Mouse (Mus musculus): ENCODE results near the gene Timm17a. TPM values are rescaled to one million over a fixed set of nuclear protein-coding genes. Genes with fewer than 3 reads are reported as not detected.

Timm17a gene
- polyA plus RNA-seq, 1 experiment from 2014 or later, result 387 TPM

GRCm38 (mm10) chr1:135280646-135281045 is 32.9 kb downstream of the Timm17a start:
- Histone ChIP-seq H3K27me3 (no peaks in the 10 kb centered on the region), H3K9ac (no peak overlapping the region), H3K27ac (peak overlapping the region; percentile 17; the same call in 1 of the 2 replicates), H3K4me3 (no peak overlapping the region), H3K36me3 (peaks cover 24% of the 10 kb centered on the region), H3K4me2 (no peak overlapping the region), H3K4me1 (replicated peaks) (peaks cover 31% of the 10 kb centered on the region), H3K9me3 (replicated peaks) (no peaks in the 10 kb centered on the region)
- WGBS, result 41% methylated on average over 9 of the region's 9 CpGs
- peak; percentile 59 for ATAC-seq (replicated peaks; ENCODE audit: insufficient number of reproducible peaks, insufficient read depth, low FRiP score, low read depth)

- H3K27me3 ChIP-seq, result no peaks in the 10 kb centered on the region
- no peak for ATAC-seq (replicated peaks; ENCODE audit: insufficient number of reproducible peaks, insufficient read depth, low FRiP score, low read depth)
- no peak overlapping the region for H3K4me2 ChIP-seq
- H3K36me3 ChIP-seq, result peaks cover 32% of the 10 kb centered on the region
- H3K4me1 ChIP-seq (replicated peaks), result no peaks in the 10 kb centered on the region
- H3K4me3 ChIP-seq, result no peak overlapping the region
- H3K9ac ChIP-seq, result no peak overlapping the region
- no peaks in the 10 kb centered on the region for H3K9me3 ChIP-seq (replicated peaks)
- WGBS, result 81% methylated on average over 9 of the region's 9 CpGs
- H3K27ac ChIP-seq, result no peak overlapping the region
These were observed 42.2 kb downstream of the Timm17a start for GRCm38 (mm10) chr1:135271371-135271770.

- no peak for ATAC-seq (replicated peaks; ENCODE audit: insufficient number of reproducible peaks, insufficient read depth, low FRiP score, low read depth)
- Histone ChIP-seq H3K9me3 (replicated peaks) (no peaks in the 10 kb centered on the region), H3K9ac (no peak overlapping the region), H3K4me1 (replicated peaks) (no peaks in the 10 kb centered on the region), H3K27me3 (no peaks in the 10 kb centered on the region), H3K36me3 (peaks cover 46% of the 10 kb centered on the region), H3K27ac (no peak overlapping the region), H3K4me3 (no peak overlapping the region), H3K4me2 (no peak overlapping the region)
- 75% methylated on average over 10 of the region's 10 CpGs for WGBS
These were observed 45.7 kb downstream of the Timm17a start for GRCm38 (mm10) chr1:135267663-135268446.

GRCm38 (mm10) chr1:135265834-135266233 is 47.7 kb downstream of the Timm17a start:
- Histone ChIP-seq H3K27ac (no peak overlapping the region), H3K4me3 (no peak overlapping the region), H3K9ac (no peak overlapping the region), H3K9me3 (replicated peaks) (no peaks in the 10 kb centered on the region), H3K4me2 (no peak overlapping the region), H3K27me3 (no peaks in the 10 kb centered on the region), H3K4me1 (replicated peaks) (no peaks in the 10 kb centered on the region), H3K36me3 (peaks cover 42% of the 10 kb centered on the region)
- ATAC-seq (replicated peaks; ENCODE audit: insufficient number of reproducible peaks, insufficient read depth, low FRiP score, low read depth), result no peak
- 67% methylated on average over 5 of the region's 5 CpGs for WGBS

- no peak overlapping the region for H3K9ac ChIP-seq
- H3K27me3 ChIP-seq, result no peaks in the 10 kb centered on the region
- ATAC-seq (replicated peaks; ENCODE audit: insufficient number of reproducible peaks, insufficient read depth, low FRiP score, low read depth), result no peak
- H3K4me2 ChIP-seq, result no peak overlapping the region
- H3K4me3 ChIP-seq, result no peak overlapping the region
- peaks cover 38% of the 10 kb centered on the region for H3K36me3 ChIP-seq
- no peaks in the 10 kb centered on the region for H3K9me3 ChIP-seq (replicated peaks)
- peaks cover 15% of the 10 kb centered on the region for H3K4me1 ChIP-seq (replicated peaks)
- 70% methylated on average over 9 of the region's 9 CpGs for WGBS
- H3K27ac ChIP-seq, result no peak overlapping the region
These were observed 50.3 kb downstream of the Timm17a start for GRCm38 (mm10) chr1:135263316-135263715.

GRCm38 (mm10) chr1:135262329-135262728 is 51.2 kb downstream of the Timm17a start:
- Histone ChIP-seq H3K27ac (no peak overlapping the region), H3K4me3 (no peak overlapping the region), H3K9me3 (replicated peaks) (no peaks in the 10 kb centered on the region), H3K4me1 (replicated peaks) (peaks cover 19% of the 10 kb centered on the region), H3K27me3 (peaks cover 3% of the 10 kb centered on the region; the same call in 1 of the 2 replicates), H3K9ac (no peak overlapping the region), H3K4me2 (no peak overlapping the region), H3K36me3 (peaks cover 31% of the 10 kb centered on the region)
- WGBS, result 74% methylated on average over 3 of the region's 3 CpGs
- no peak for ATAC-seq (replicated peaks; ENCODE audit: insufficient number of reproducible peaks, insufficient read depth, low FRiP score, low read depth)

GRCm38 (mm10) chr1:135260931-135261330 is 52.6 kb downstream of the Timm17a start:
- no peak for ATAC-seq (replicated peaks; ENCODE audit: insufficient number of reproducible peaks, insufficient read depth, low FRiP score, low read depth)

GRCm38 (mm10) chr1:135259128-135259436 is 54.5 kb downstream of the Timm17a start:
- H3K9ac ChIP-seq, result peak overlapping the region; percentile 45

More at GRCm38 (mm10) chr1:135260931-135261330, 52.6 kb downstream of the Timm17a start:
- H3K36me3 ChIP-seq, result peaks cover 27% of the 10 kb centered on the region
- 73% methylated on average over 6 of the region's 6 CpGs for WGBS
- H3K4me1 ChIP-seq (replicated peaks), result peaks cover 19% of the 10 kb centered on the region
- H3K4me2 ChIP-seq, result no peak overlapping the region
- no peak overlapping the region for H3K4me3 ChIP-seq
- H3K27me3 ChIP-seq, result peaks cover 15% of the 10 kb centered on the region; the same call in 1 of the 2 replicates
- H3K27ac ChIP-seq, result peak overlapping the region; percentile 4; the same call in 1 of the 2 replicates
- H3K9me3 ChIP-seq (replicated peaks), result no peaks in the 10 kb centered on the region
- H3K9ac ChIP-seq, result no peak overlapping the region

GRCm38 (mm10) chr1:135258380-135259127 is 55.0 kb downstream of the Timm17a start, which contains the start of gene Elf3:
Elf3 (minus strand) TSS chr1:135258568.
- Histone ChIP-seq H3K9ac (peak within 1 kb of the TSS; percentile 45), H3K4me3 (peak within 1 kb of the TSS; percentile 40), H3K27ac (peak within 1 kb of the TSS; percentile 61; the same call in 1 of the 2 replicates), H3K4me1 (replicated peaks) (peaks cover 19% of the 10 kb centered on the region), H3K4me2 (peak within 1 kb of the TSS; percentile 75), H3K36me3 (peaks cover 10% of the 10 kb centered on the region; the same call in 1 of the 2 replicates), H3K9me3 (replicated peaks) (no peaks in the 10 kb centered on the region), H3K27me3 (peaks cover 25% of the 10 kb centered on the region; the same call in 1 of the 2 replicates)
- WGBS, result 13% methylated on average over 19 of the region's 19 CpGs
- peak; percentile 36 for ATAC-seq (replicated peaks; ENCODE audit: insufficient number of reproducible peaks, insufficient read depth, low FRiP score, low read depth)

More at GRCm38 (mm10) chr1:135259128-135259436, 54.5 kb downstream of the Timm17a start:
- peaks cover 25% of the 10 kb centered on the region; the same call in 1 of the 2 replicates for H3K27me3 ChIP-seq
- peak overlapping the region; percentile 75 for H3K4me2 ChIP-seq
- H3K9me3 ChIP-seq (replicated peaks), result no peaks in the 10 kb centered on the region
- ATAC-seq (replicated peaks; ENCODE audit: insufficient number of reproducible peaks, insufficient read depth, low FRiP score, low read depth), result peak; percentile 37; the same call in 1 of the 2 replicates
- peaks cover 19% of the 10 kb centered on the region for H3K4me1 ChIP-seq (replicated peaks)
- peak overlapping the region; percentile 40 for H3K4me3 ChIP-seq
- H3K27ac ChIP-seq, result peak overlapping the region; percentile 61; the same call in 1 of the 2 replicates
- WGBS, result 2% methylated on average over 10 of the region's 10 CpGs
- peaks cover 15% of the 10 kb centered on the region; the same call in 1 of the 2 replicates for H3K36me3 ChIP-seq

GRCm38 (mm10) chr1:135256299-135256698 is 57.3 kb downstream of the Timm17a start:
- no peak for ATAC-seq (replicated peaks; ENCODE audit: insufficient number of reproducible peaks, insufficient read depth, low FRiP score, low read depth)
- H3K4me1 ChIP-seq (replicated peaks), result peaks cover 23% of the 10 kb centered on the region
- no peaks in the 10 kb centered on the region for H3K36me3 ChIP-seq
- H3K9me3 ChIP-seq (replicated peaks), result no peaks in the 10 kb centered on the region
- H3K27me3 ChIP-seq, result peaks cover 25% of the 10 kb centered on the region; the same call in 1 of the 2 replicates
- no peak overlapping the region for H3K4me2 ChIP-seq
- no peak overlapping the region for H3K9ac ChIP-seq
- WGBS, result 76% methylated on average over 6 of the region's 6 CpGs
- H3K27ac ChIP-seq, result no peak overlapping the region
- no peak overlapping the region for H3K4me3 ChIP-seq

GRCm38 (mm10) chr1:135252854-135253253 is 60.7 kb downstream of the Timm17a start:
- Histone ChIP-seq H3K27me3 (peaks cover 49% of the 10 kb centered on the region), H3K9me3 (replicated peaks) (no peaks in the 10 kb centered on the region), H3K4me3 (no peak overlapping the region), H3K9ac (no peak overlapping the region), H3K27ac (no peak overlapping the region), H3K36me3 (no peaks in the 10 kb centered on the region), H3K4me2 (no peak overlapping the region), H3K4me1 (replicated peaks) (peaks cover 10% of the 10 kb centered on the region)
- WGBS, result 36% methylated on average over 4 of the region's 4 CpGs
- no peak; the same call in 1 of the 2 replicates for ATAC-seq (replicated peaks; ENCODE audit: insufficient number of reproducible peaks, insufficient read depth, low FRiP score, low read depth)
